Mouse (Mus musculus) spleen, adult 10 weeks (tissue): Measurements from ENCODE around the gene Hectd4. TPM values are rescaled to one million over a fixed set of nuclear protein-coding genes. Genes with fewer than 3 reads are reported as not detected.

ENCODE experiments used
- polyA plus RNA-seq: library from polyadenylated mRNA; stranded (reverse); fragments of 350-450 nt; fragmentation: Illumina TruSeq; extraction: RNeasy Lipid Tissue Mini Kit (QIAGEN cat#74804); gene quantifications from one replicate; pipeline ENCODE4 v1.2.3, GENCODE M21; 2015; ENCODE audit warnings: low replicate concordance; ENCODE audit not compliant: insufficient read depth

Gene Hectd4
- 21.8 TPM for polyA plus RNA-seq

GRCm38 (mm10) chr5:121219980-121220731 is at the start of gene Hectd4:
Hectd4 (plus strand) TSS chr5:121220219.

GRCm38 (mm10) chr5:121190836-121191583 is 29.0 kb upstream of the Hectd4 start, which contains the start of gene Ptpn11:
Ptpn11 (minus strand) TSS chr5:121191397.

GRCm38 (mm10) chr5:121204132-121205089 is 15.6 kb upstream of the Hectd4 start, which contains the start of gene Rpl6:
Rpl6 (plus strand) TSS chr5:121204481.

GRCm38 (mm10) chr5:121385461-121386119 is 165.6 kb downstream of the Hectd4 start, which contains the start of gene Trafd1:
Trafd1 (minus strand) TSS chr5:121385632.

GRCm38 (mm10) chr5:121397187-121398145 is 177.4 kb downstream of the Hectd4 start, which contains the start of gene Naa25:
Naa25 (plus strand) TSS chr5:121397936.

Other genes starting within 250 kb of the Hectd4 start
- not detected for gene Rph3a, start 210.1 kb upstream of the Hectd4 start, polyA plus RNA-seq
- 45.1 TPM for gene Ptpn11, start 28.8 kb upstream of the Hectd4 start, polyA plus RNA-seq
- 1,671 TPM for gene Rpl6, start 15.7 kb upstream of the Hectd4 start, polyA plus RNA-seq
- 96.6 TPM for gene Trafd1, start 165.4 kb downstream of the Hectd4 start, polyA plus RNA-seq
- 31.1 TPM for gene Naa25, start 177.7 kb downstream of the Hectd4 start, polyA plus RNA-seq
- 0.15 TPM for gene Tmem116, start 231.7 kb downstream of the Hectd4 start, polyA plus RNA-seq
- 160 TPM for gene Erp29, start 232.3 kb downstream of the Hectd4 start, polyA plus RNA-seq